Comparison of ENCODE assay signal across 23 mouse cellular contexts in the genomic region with DNA sequence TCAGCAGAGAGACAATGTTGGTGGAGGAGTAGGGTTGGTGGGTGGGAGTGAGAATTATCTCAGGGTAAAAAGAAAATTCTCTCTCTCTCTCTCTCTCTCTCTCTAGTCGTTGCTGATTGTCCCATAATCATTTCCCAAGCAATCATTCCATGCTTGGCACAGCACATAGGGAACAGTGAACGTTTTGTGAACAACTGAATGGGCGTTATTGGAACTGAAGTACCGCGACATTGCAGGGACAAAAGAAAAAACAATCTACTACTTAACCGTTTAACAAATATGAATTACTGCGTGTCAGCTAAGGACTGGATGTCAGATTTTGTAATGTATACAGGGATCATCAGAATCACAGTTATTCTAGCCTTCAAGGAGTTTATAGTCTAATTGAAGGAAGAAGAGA.
DNase-seq lines count a peak whose midpoint lies in the region; ATAC-seq lines count a peak whose summit lies in the region.
"Had no signal": no experiment of that assay in that cellular context is flagged by ENCODE, and none has a peak within 500 bp of the region (broad histone marks: within the 10 kb centered on the region; RNA-seq: fewer than 3 reads in every experiment).

No protein-coding gene starts in this region.

- H3K4me1 ChIP-seq in midbrain, embryonic 10.5 days = peaks cover 29% of the 10 kb centered on the region
- H3K4me1 ChIP-seq in midbrain, embryonic 16.5 days (ENCODE audit: control insufficient read depth, insufficient read depth, low read length) = no peaks in the 10 kb centered on the region
- peaks cover 10% of the 10 kb centered on the region; the same call in 1 of the 2 replicates for H3K4me1 ChIP-seq in midbrain, embryonic 14.5 days (ENCODE audit: control insufficient read depth, insufficient read depth, low read length)
- H3K4me1 ChIP-seq in midbrain, embryonic 15.5 days = peaks cover 6% of the 10 kb centered on the region
- H3K4me1 ChIP-seq: embryonic facial prominence, embryonic 12.5 days; forebrain, embryonic 13.5 days; forebrain, embryonic 15.5 days had no signal

- H3K27ac ChIP-seq in midbrain, embryonic 10.5 days (replicated peaks) = peak overlapping the region; percentile 80; the same call in 1 of the 2 replicates
- H3K27ac ChIP-seq in midbrain, embryonic 16.5 days (ENCODE audit: low read length) = no peak overlapping the region
- H3K27ac ChIP-seq in midbrain, embryonic 14.5 days (replicated peaks; ENCODE audit: low read depth, low read length) = no peak overlapping the region
- no peak overlapping the region for H3K27ac ChIP-seq in midbrain, embryonic 15.5 days
- H3K27ac ChIP-seq: embryonic facial prominence, embryonic 10.5 days; embryonic facial prominence, embryonic 12.5 days; forebrain, embryonic 13.5 days; forebrain, embryonic 15.5 days had no signal

- no peak overlapping the region for H3K4me3 ChIP-seq in midbrain, embryonic 10.5 days
- no peak overlapping the region for H3K4me3 ChIP-seq in midbrain, embryonic 16.5 days (ENCODE audit: low read depth, low read length)
- H3K4me3 ChIP-seq in midbrain, embryonic 14.5 days (replicated peaks; ENCODE audit: low read depth, low read length) = no peak overlapping the region
- no peak overlapping the region for H3K4me3 ChIP-seq in midbrain, embryonic 15.5 days
- H3K4me3 ChIP-seq: embryonic facial prominence, embryonic 10.5 days; embryonic facial prominence, embryonic 12.5 days; forebrain, embryonic 13.5 days; forebrain, embryonic 15.5 days had no signal

- DNase-seq in heart, adult 11 months = peak; percentile 13
- no peak for DNase-seq in heart, postnatal 4 days
- DNase-seq in midbrain, embryonic 10.5 days (ENCODE audit: low spot score) = no peak
- peak; percentile 14 for DNase-seq in midbrain, embryonic 14.5 days
- DNase-seq: adrenal gland, adult 8-10 months; adrenal gland, postnatal 36 days; B cell, adult 2 months; cerebellum, adult 11-12 months; cerebellum, adult 2 months; cerebellum, adult 9-10 months; cerebellum, postnatal 10 days; cerebellum, postnatal 25 days had no signal

- no peaks in the 10 kb centered on the region for H3K36me3 ChIP-seq in midbrain, embryonic 10.5 days
- no peaks in the 10 kb centered on the region for H3K36me3 ChIP-seq in midbrain, embryonic 16.5 days (ENCODE audit: control insufficient read depth, insufficient read depth, low read length)
- no peaks in the 10 kb centered on the region for H3K36me3 ChIP-seq in midbrain, embryonic 14.5 days (ENCODE audit: control insufficient read depth, insufficient read depth, low read length)
- no peaks in the 10 kb centered on the region for H3K36me3 ChIP-seq in midbrain, embryonic 15.5 days (replicated peaks)
- H3K36me3 ChIP-seq: embryonic facial prominence, embryonic 10.5 days; embryonic facial prominence, embryonic 12.5 days; forebrain, embryonic 15.5 days; G1E had no signal

- ATAC-seq in midbrain, embryonic 16.5 days = no peak
- ATAC-seq in midbrain, embryonic 14.5 days (ENCODE audit: low FRiP score, low TSS enrichment) = no peak
- no peak for ATAC-seq in midbrain, embryonic 15.5 days (replicated peaks)
- ATAC-seq: activated CD4-positive, CD25-positive, alpha-beta regulatory T cell, adult 4 months; CD4-positive, CD25-positive, alpha-beta regulatory T cell, adult 4 months; forebrain, embryonic 13.5 days; forebrain, embryonic 15.5 days; Patski had no signal

- H3K9me3 ChIP-seq in midbrain, embryonic 10.5 days (replicated peaks) = no peaks in the 10 kb centered on the region
- H3K9me3 ChIP-seq in midbrain, embryonic 16.5 days (replicated peaks; ENCODE audit: control insufficient read depth, low read length, poor library complexity, severe bottlenecking) = no peaks in the 10 kb centered on the region
- H3K9me3 ChIP-seq in midbrain, embryonic 14.5 days (ENCODE audit: control insufficient read depth, low read length) = no peaks in the 10 kb centered on the region
- H3K9me3 ChIP-seq in midbrain, embryonic 15.5 days = no peaks in the 10 kb centered on the region
- H3K9me3 ChIP-seq: embryonic facial prominence, embryonic 10.5 days; embryonic facial prominence, embryonic 12.5 days; forebrain, embryonic 13.5 days; forebrain, embryonic 15.5 days; G1E had no signal

- no peak overlapping the region for H3K9ac ChIP-seq in midbrain, embryonic 16.5 days (ENCODE audit: low read depth, low read length)
- no peak overlapping the region for H3K9ac ChIP-seq in midbrain, embryonic 14.5 days (replicated peaks; ENCODE audit: low read length)
- H3K9ac ChIP-seq in midbrain, embryonic 15.5 days = no peak overlapping the region
- H3K9ac ChIP-seq: embryonic facial prominence, embryonic 12.5 days; forebrain, embryonic 13.5 days; forebrain, embryonic 15.5 days had no signal

- 59% methylated on average over 7 of the region's 7 CpGs for WGBS in midbrain, embryonic 10.5 days
- WGBS in midbrain, embryonic 16.5 days = 34% methylated on average over 7 of the region's 7 CpGs
- 37% methylated on average over 7 of the region's 7 CpGs for WGBS in midbrain, embryonic 14.5 days
- WGBS in midbrain, embryonic 15.5 days = 39% methylated on average over 7 of the region's 7 CpGs

- no peak overlapping the region for H3K4me2 ChIP-seq in midbrain, embryonic 16.5 days (ENCODE audit: low read length)
- no peak overlapping the region; the same call in 1 of the 2 replicates for H3K4me2 ChIP-seq in midbrain, embryonic 14.5 days (ENCODE audit: low read length)
- no peak overlapping the region for H3K4me2 ChIP-seq in midbrain, embryonic 15.5 days
- H3K4me2 ChIP-seq: embryonic facial prominence, embryonic 12.5 days; forebrain, embryonic 13.5 days; forebrain, embryonic 15.5 days had no signal

- no peaks in the 10 kb centered on the region for H3K27me3 ChIP-seq in midbrain, embryonic 10.5 days (ENCODE audit: low read depth, poor library complexity, severe bottlenecking)
- no peaks in the 10 kb centered on the region for H3K27me3 ChIP-seq in midbrain, embryonic 16.5 days (ENCODE audit: control insufficient read depth, insufficient read depth, low read depth, low read length)
- H3K27me3 ChIP-seq in midbrain, embryonic 14.5 days (ENCODE audit: control insufficient read depth, insufficient read depth, low read length) = no peaks in the 10 kb centered on the region
- no peaks in the 10 kb centered on the region for H3K27me3 ChIP-seq in midbrain, embryonic 15.5 days (replicated peaks)
- H3K27me3 ChIP-seq: CH12.LX; embryonic facial prominence, embryonic 12.5 days; forebrain, embryonic 13.5 days; forebrain, embryonic 15.5 days had no signal

Comparison
In these comparisons a context has a peak if more than half of its experiments do, and no peak if none do; other contexts are left out.
1. DNase-seq: peak in heart, adult 11 months (single experiment) and midbrain, embryonic 14.5 days (single experiment); none in heart, postnatal 4 days (single experiment) and midbrain, embryonic 10.5 days (single experiment).